Mouse (Mus musculus): ENCODE data around the gene Gtf3c2. TPM values are rescaled to one million over a fixed set of nuclear protein-coding genes. Genes with fewer than 3 reads are reported as not detected.

Gene Gtf3c2
- total RNA-seq, 1 experiment from 2014 or later, result 86.1 TPM

Other genes starting within 250 kb of the Gtf3c2 start
- 0.25 and 0.47 TPM in 2 replicates for gene Cgref1, start 234.6 kb downstream of the Gtf3c2 start, total RNA-seq (2017)
- gene Preb, start 219.8 kb downstream of the Gtf3c2 start, total RNA-seq (2017), result 299 and 306 TPM in 2 replicates
- gene Tcf23, start 211.5 kb downstream of the Gtf3c2 start, total RNA-seq (2017), result not detected in 2 replicates
- 50.5 and 56.0 TPM in 2 replicates for gene Atraid, start 131.8 kb downstream of the Gtf3c2 start, total RNA-seq (2017)
- 2.4 and 5.0 TPM in 2 replicates for gene Slc5a6, start 131.2 kb downstream of the Gtf3c2 start, total RNA-seq (2017)
- gene Cad, start 125.4 kb downstream of the Gtf3c2 start, total RNA-seq (2017), result 10.6 and 19.6 TPM in 2 replicates
- not detected in 2 replicates for gene Dnajc5g, start 73.9 kb downstream of the Gtf3c2 start, total RNA-seq (2017)
- gene Slc30a3, start 71.9 kb downstream of the Gtf3c2 start, total RNA-seq (2017), result not detected in 2 replicates
- gene Trim54, start 63.4 kb downstream of the Gtf3c2 start, total RNA-seq (2017), result not detected in 2 replicates
- gene Ucn, start 41.3 kb downstream of the Gtf3c2 start, total RNA-seq (2017), result not detected in 2 replicates
- 17.2 and 25.9 TPM in 2 replicates for gene Mpv17, start 25.9 kb downstream of the Gtf3c2 start, total RNA-seq (2017)
- 2.8 and 3.6 TPM in 2 replicates for gene Gm29609, start 233 bp downstream of the Gtf3c2 start, total RNA-seq (2017)
- 41.3 and 46.7 TPM in 2 replicates for gene Snx17, start 13.1 kb upstream of the Gtf3c2 start, total RNA-seq (2017)
- gene Eif2b4, start 13.3 kb upstream of the Gtf3c2 start, total RNA-seq (2017), result 22.1 and 33.1 TPM in 2 replicates
- gene Zfp513, start 22.2 kb upstream of the Gtf3c2 start, total RNA-seq (2017), result 18.8 and 21.6 TPM in 2 replicates
- gene Ppm1g, start 40.5 kb upstream of the Gtf3c2 start, total RNA-seq (2017), result 116 and 124 TPM in 2 replicates
- 249 and 258 TPM in 2 replicates for gene Nrbp1, start 60.7 kb upstream of the Gtf3c2 start, total RNA-seq (2017)
- not detected in 2 replicates for gene Gm9970, start 61.1 kb upstream of the Gtf3c2 start, total RNA-seq (2017)
- 17.8 and 18.7 TPM in 2 replicates for gene Krtcap3, start 71.5 kb upstream of the Gtf3c2 start, total RNA-seq (2017)
- gene Ift172, start 111.0 kb upstream of the Gtf3c2 start, total RNA-seq (2017), result 30.0 and 51.6 TPM in 2 replicates
- gene Fndc4, start 115.9 kb upstream of the Gtf3c2 start, total RNA-seq (2017), result not detected in 2 replicates
- gene Gckr, start 117.3 kb upstream of the Gtf3c2 start, total RNA-seq (2017), result not detected in 2 replicates

Data from neutrophil, adult 5-6 weeks (primary cell).